Mouse (Mus musculus): ENCODE data around the gene Fv1.

Fv1 gene

GRCm38 (mm10) chr4:147887277-147887676 lies 18.5 kb downstream of the Fv1 start:
- no peak for DNase-seq

- DNase-seq = no peak
Measured at GRCm38 (mm10) chr4:147888237-147888636, 19.5 kb downstream of the Fv1 start.

- DNase-seq = no peak
Measured at GRCm38 (mm10) chr4:147890341-147890740, 21.6 kb downstream of the Fv1 start.

- DNase-seq = no peak
Measured at GRCm38 (mm10) chr4:147895815-147896330, 27.1 kb downstream of the Fv1 start.

- no peak for DNase-seq
Measured at GRCm38 (mm10) chr4:147896411-147896810, 27.6 kb downstream of the Fv1 start.

GRCm38 (mm10) chr4:147897348-147897747 lies 28.6 kb downstream of the Fv1 start:
- no peak for DNase-seq

GRCm38 (mm10) chr4:147900452-147900851 lies 31.7 kb downstream of the Fv1 start:
- no peak for DNase-seq

GRCm38 (mm10) chr4:147902906-147903500 lies 34.2 kb downstream of the Fv1 start:
- DNase-seq = no peak

- no peak for DNase-seq
Measured at GRCm38 (mm10) chr4:147903601-147904000, 34.8 kb downstream of the Fv1 start.

- peak; percentile 94 for DNase-seq
Measured at GRCm38 (mm10) chr4:147904313-147905089, 35.7 kb downstream of the Fv1 start, which contains the start of gene Mfn2. Mfn2 (minus strand) TSS chr4:147904704.

- DNase-seq = no peak
Measured at GRCm38 (mm10) chr4:147905090-147905659, 36.4 kb downstream of the Fv1 start.

- no peak for DNase-seq
Measured at GRCm38 (mm10) chr4:147906230-147906629, 37.5 kb downstream of the Fv1 start.

- DNase-seq = no peak
Measured at GRCm38 (mm10) chr4:147909486-147909885, 40.7 kb downstream of the Fv1 start.

- DNase-seq = peak; percentile 68
Measured at GRCm38 (mm10) chr4:147918459-147919121, 49.8 kb downstream of the Fv1 start.
